Mouse (Mus musculus) heart, adult 9 months (tissue): ENCODE data around the gene Arhgap45.
"Not testable (repeated sequence)": the region's sequence is repeated elsewhere in the genome, so short reads cannot be mapped to it uniquely, and the experiment has no call there.

Source experiments
- DNase-seq, 2 experiments: peaks; one replicate each; pipeline ENCODE4 v3.0.0; 2022; ENCODE audit warnings: low spot score in 2 of 2

Gene Arhgap45

DNA sequence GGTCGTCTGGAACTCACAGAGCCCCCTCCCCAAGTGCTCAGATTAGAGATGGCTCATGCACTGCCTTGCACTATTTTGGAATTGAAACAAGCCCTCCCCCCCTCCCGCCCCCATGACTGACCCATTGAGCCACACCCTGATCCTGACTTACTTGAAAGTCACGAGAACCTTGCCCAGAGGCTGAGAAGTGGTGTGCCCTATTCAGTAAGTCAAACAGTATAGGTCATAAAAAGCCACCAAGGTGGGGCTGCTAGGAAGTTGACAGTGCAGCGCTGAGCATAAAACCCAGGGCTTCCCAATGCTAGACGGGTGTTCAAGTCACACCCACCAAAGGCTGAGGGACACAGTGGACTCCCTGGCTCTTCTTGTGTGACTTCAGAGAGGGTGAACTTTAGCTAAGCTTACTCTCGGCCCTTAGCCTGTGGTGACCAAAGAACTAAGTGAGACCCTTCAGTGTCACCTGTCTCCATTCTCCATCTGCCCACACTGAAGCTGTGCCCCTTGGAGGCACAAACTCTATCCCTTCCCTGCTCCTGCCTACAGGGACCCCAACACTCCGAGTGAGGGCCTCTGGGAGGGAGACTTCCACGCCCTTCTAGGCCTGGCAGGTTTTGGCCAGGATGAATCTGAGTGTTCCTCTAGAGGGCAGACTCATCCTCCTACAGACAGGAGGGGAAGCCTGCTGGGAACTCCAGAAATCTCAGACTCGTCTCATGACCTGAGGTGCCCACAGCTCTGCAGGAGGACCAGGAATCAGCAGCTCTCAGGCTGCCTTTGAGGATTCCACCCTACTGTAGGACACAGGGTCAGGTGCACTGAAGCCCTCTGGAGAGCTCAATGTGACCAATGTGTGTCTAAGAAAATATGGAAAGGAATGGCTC lies 17.3 kb downstream of the Arhgap45 start:
- peak; percentile 60 to 63 for DNase-seq

DNA sequence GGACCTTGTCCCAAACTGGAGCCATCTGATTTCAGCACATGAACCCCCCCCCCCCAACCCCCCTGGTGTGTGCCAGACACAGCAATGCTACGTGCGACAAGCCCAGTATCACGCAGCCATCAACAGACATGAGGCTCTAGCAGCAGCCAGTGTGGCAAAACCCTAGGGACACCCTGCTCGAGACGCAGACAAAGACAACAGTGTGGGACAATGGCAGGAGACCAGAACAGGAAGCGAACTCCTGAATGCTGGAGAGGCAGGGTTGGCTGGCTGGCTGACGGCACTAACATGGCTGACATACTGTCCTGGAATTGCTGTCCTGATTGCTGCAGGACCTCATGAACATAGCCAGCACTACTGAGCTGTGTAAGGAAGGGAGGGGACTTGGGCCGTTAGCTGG lies 18.7 kb downstream of the Arhgap45 start:
- DNase-seq = peak in 1 of 2 experiments; percentile 68

DNA sequence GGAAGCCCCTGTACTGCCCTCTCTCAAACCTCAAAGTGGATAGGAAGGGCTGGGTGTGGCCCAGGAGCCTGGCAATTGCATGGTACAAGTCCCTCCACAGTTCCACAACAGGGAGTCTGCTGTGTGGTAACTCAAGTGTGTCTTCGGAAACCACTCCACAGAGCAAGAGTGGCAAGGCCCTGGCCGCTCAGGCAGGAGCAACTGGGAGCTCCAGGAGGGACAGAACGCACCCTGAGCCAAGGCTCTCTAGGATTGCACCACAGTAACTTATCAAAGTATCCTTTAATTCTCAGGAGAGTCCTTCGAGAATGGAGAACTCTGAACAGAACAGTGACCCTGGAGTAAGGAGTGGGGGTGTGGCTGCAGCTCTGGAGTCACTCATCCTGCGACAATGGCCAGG lies 19.2 kb downstream of the Arhgap45 start:
- no peak for DNase-seq

DNA sequence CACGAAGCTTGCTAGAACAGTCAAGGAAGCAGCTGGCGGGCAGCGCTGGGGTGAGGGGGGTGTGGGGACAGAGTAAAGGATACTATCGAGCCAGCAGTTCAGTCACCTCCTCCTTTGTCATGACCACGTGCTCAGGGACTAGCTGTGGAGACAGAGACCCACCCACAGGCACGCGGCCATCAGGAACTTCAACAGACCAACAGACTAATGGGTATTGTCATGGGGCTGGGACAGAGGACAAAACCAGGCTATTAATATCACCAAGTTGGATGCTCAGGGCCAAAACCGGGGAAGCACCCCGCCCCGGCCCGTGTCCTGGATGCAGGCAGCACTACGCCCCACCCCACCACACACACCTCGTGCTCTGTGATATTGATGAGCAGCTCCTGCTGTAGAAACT lies 20.4 kb downstream of the Arhgap45 start:
- DNase-seq = peak; percentile 87 to 92

DNA sequence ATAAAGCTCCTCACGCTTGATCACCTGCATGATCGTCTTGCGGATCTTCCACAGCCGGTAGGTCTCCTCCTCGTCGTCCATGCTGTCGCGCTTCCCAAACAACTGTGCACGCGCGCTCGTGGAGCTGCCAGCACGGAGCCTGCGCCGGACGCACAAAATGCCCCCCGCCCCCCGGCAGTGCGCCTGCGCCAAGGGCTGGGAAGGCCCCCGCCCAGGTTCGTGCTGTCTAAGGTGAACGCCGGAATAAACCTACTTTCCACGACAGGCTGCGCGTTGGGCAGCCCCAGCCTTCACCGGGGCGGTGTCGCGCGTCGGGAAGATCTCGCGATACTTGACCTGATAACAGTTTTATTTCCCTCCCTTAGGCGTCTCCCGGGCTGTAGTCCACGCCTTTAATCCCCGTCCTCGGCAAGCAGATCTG lies 23.1 kb downstream of the Arhgap45 start, which contains the start of gene Polr2e:
TSS of gene Polr2e (minus strand) at position 237 of the 421 bp plus-strand sequence.
- peak; percentile 98 to 99 for DNase-seq

DNA sequence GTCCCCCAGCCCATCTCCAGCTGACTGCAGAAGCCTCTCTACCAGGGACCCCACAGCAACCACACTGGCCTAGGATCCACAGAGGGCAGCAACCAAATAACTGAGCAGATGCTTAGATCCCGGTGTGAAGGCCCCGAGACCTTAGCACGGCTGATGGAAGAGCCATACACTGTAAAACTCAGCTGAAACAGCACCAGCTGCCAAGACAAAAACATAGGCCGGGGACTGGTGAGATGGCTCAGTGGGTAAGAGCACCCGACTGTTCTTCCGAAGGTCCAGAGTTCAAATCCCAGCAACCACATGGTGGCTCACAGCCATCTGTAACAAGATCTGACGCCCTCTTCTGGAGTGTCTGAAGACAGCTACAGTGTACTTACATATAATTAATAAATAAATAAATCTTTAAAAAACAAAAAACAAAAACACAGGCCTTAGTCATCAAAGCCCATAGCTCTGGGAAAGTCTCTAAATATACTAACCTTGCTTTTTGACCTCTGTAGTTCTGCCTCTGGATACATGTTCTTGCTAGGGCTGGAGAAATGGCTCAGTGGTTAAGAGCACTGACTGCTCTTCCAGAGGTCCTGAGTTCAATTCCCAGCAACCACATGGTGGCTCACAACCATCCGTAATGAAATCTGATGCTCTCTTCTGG lies 25.1 kb downstream of the Arhgap45 start:
- DNase-seq = not testable (repeated sequence)

DNA sequence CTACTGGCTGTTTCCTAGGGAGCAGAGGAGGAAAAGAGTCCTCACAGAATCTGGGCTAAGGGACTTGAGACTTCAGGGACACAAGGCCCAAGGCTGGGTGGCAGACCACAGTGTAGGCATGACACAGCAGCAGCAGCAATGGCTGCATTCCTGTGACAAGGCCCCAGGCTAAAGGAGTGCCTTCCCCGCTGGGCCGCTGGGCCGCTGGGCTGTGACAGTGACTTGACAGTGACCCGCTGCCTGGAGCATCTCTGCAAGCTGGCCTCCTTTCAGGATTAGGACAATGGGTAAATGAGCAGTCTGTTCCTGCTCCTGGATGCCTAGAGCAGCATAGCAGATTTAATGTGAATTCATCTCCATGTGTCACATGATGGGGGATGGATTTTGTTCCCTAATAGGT lies 27.6 kb downstream of the Arhgap45 start:
- DNase-seq = no peak

DNA sequence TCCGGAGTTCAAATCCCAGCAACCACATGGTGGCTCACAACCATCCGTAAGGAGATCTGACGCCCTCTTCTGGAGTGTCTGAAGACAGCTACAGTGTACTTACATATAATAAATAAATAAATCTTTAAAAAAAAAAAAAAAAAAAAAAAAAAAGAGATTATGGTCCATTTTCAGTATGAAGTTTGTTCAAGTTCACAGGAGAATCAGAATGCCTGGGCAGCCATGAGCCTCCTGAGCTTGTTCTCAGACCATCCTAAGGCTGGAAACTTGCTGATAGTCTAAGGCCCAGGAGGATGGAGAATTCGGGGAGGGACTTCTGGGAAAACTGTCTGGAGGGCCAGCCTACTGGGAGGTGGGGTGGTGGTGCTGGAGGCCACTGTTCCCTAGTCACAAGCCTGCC lies 28.9 kb downstream of the Arhgap45 start:
- DNase-seq = not testable (repeated sequence)

DNA sequence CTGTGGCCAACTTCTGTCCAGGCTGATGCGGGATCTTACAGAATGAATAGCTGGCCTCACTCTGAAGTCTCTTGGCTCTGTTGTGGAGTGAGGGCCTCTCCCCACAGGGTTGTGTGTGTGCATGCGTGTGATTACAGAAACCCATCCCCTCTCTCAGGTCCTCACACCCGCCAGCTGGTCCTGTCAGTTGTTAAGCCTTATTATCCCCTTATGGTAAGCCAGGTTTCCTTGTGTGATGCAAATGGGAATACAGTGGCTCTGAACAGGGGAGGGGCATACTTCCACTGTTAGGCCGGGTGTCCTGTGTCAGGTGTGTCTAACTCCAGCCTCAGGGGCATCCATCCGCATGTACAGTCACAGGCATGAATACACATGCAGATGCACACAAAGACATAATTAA lies 29.3 kb downstream of the Arhgap45 start:
- DNase-seq = no peak

DNA sequence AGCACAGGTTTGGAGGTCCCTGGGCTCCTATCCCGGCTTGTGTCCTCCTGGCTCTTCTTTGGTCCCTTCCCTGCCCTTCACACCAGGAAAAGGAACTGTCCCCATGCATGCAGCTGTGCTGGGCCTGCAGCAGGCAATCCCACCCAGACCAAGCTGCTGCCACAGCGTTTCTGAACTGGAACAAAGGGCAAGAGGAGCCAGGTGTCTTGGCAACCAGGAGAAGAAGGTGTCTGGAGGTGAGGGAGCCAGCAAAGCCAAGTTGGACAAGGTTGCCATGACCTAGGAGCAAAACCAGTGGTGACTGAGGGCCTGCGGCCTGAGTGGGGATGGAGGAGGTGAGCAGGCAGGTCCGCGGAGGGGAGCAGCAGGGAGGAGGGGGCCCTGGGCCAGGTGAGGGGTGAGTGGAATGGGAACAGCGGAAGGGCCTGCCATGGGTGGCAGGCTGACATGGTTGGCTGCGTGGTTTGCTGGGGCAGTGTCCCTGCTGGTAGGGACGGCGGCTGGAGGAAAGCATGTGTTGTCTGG lies 30.6 kb downstream of the Arhgap45 start, which contains the start of gene Gpx4:
TSS of gene Gpx4 (plus strand) at position 126 of the 525 bp plus-strand sequence.
- no peak for DNase-seq

DNA sequence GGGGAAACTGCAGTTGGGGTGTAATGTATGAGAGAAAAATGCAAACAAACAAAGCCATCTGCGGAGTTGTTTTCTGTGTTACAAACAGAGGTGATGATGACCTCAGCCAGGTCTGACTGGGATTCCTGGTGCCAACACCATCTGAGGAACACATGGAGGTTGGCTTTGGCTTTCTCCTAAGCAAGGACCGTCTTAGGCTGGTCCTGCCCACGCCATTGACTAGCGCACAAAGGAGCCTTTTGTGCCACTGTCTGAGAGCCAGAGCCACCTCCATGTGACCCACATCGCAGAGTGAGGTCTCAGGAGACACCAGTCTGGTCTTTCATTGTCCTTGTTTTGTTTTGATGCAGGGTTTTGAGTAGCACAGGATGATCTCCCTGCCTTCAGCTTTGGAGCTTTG lies 31.9 kb downstream of the Arhgap45 start:
- no peak for DNase-seq

DNA sequence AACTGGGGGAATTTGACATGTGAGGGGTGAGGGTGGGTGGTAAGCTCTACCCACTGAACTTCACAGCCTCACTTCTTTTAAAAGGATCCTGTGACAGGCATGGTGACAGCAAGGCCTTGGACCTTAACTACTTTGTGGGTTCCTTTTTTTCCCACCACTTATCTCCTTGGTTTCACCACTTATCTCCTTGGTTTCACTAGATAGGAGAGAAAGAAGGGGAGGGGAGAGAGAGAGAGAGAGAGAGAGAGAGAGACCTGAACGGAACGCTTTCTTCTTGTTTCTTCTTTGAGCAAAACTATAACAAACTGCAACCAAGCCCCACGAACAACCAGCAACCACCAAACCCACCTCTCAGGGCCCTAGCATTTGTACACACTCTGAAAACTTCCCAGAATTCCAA lies 32.4 kb downstream of the Arhgap45 start:
- no peak for DNase-seq

DNA sequence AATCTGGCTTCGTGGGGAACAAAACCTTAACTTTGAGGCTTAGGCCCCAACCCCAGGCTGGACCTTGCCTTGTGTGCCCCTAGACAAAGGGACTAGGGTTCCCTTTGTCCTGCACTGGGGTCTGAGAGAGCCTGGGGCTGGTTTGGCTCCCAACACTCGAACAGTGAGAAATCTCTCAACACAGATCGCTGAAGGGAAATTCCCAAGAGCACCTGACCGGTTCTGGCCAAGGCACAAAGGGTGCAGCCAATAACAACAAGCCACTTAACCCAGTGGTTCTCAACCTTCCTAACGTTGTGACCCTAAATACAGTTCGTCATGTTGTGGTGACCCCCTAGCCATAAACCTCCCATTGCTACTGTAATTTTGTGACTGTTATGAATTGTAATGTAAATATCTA lies 33.8 kb downstream of the Arhgap45 start:
- no peak for DNase-seq

DNA sequence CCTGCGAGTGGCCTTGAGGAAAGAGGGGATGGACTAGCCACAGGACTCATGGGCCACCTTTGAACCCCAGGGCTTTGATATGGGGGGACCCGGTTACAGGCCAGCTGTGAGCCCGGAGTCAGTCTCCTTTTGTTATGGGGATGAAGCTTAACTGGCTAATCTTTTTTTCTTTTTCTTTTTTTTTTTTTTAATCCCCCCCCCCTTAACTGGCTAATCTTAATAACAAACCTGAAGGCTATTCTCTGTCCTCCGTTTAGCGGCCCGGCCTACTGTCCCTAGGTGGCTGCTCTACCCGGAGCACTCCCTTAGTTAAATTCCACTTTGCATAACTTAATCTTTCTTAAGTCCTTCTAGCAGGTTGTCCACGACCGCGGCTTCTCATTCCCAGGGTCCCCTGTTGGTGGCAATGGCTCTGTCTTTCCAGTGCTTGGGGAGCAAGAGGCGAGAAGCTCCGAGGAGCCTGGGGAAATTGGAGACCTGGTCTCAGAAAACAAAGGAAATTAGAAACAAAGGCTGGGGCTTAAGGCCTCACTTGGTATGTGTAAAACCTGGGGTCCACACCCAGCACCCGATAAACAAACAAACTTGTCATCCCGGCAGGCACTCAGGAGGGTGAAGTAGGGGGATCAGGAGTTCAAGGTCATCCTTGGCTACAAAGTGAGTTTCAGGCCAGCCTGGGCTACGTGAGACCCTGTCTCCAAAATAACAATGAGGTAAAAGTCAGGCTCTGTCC lies 34.6 kb downstream of the Arhgap45 start:
- no peak for DNase-seq

DNA sequence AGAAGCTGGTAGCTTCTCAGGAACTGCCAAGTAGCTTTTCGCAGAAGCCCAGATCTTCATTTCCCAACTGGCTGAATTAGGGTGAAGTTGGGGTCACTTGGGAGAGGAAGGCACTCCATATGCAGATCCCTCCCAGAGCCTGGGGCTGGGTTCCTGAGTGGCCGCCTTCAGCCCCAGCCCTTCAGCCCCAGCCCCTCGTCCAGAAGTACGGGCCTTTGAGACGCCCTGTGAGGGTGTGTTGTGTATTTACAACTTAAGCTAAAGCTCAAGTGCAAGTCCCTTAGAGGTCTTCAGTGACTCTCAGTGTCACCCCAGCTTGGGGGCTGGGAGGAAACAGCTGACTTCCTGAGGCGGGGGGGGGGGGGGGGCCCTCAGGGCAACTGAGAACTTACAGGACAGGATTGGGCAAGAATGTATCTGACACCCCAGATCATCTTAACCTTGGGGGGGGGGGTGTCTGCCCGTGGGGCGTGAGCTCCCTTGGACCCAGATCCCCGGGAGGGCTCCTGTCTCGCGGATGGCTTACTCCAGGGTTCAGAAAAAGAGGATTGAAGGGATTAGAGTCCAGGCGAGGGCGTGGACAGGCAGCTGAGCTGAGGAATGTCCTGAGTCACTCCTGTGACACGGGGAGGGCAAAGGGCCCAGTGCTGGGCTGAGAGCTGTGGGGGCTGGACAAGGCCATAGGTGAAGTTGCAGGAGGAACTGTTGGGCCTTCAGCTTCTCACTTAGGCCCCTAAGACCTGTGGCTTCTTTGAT lies 35.3 kb downstream of the Arhgap45 start:
- peak; percentile 57 to 70 for DNase-seq

DNA sequence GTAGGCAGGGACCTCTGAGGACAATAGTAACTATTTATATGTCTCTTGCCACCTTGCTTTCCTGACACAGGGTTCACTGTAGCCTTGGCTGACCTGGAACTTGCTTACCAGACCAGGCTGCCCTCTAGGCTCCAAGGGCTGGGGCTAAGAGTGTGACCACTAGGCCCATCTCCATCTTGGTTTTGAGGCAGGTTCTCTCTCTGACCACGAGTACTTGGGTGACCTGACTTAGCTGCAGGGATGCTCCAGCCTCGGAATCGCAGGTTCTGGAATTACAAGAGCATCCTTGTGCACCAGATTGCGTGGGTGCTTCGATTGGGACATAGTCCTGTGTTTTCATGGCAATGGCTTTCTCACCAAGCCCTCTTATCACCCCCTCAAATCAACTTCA lies 35.9 kb downstream of the Arhgap45 start:
- no peak for DNase-seq

DNA sequence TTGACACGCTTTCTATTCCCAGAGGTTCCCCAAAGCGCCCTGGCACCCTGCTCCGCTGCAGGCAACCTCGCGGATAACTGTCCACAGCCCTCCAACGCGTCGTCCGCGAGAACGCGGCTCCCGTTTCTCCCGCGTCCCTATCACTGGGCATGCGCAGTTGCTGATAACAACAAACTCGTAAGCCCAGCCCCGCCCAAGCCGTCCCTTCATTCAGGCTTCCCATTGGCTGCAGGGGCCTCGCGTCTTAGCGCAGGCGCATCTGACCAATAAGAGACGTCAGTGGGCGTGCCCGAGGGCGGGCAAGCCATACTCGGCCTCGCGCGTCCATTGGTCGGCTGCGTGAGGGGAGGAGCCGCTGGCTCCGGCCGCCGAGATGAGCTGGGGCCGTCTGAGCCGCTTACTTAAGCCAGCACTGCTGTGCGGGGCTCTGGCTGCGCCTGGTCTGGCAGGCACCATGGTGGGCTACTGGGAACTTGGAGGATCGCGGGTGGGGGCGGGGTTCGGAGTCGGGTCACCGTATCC lies 36.9 kb downstream of the Arhgap45 start:
- peak; percentile 100 for DNase-seq

DNA sequence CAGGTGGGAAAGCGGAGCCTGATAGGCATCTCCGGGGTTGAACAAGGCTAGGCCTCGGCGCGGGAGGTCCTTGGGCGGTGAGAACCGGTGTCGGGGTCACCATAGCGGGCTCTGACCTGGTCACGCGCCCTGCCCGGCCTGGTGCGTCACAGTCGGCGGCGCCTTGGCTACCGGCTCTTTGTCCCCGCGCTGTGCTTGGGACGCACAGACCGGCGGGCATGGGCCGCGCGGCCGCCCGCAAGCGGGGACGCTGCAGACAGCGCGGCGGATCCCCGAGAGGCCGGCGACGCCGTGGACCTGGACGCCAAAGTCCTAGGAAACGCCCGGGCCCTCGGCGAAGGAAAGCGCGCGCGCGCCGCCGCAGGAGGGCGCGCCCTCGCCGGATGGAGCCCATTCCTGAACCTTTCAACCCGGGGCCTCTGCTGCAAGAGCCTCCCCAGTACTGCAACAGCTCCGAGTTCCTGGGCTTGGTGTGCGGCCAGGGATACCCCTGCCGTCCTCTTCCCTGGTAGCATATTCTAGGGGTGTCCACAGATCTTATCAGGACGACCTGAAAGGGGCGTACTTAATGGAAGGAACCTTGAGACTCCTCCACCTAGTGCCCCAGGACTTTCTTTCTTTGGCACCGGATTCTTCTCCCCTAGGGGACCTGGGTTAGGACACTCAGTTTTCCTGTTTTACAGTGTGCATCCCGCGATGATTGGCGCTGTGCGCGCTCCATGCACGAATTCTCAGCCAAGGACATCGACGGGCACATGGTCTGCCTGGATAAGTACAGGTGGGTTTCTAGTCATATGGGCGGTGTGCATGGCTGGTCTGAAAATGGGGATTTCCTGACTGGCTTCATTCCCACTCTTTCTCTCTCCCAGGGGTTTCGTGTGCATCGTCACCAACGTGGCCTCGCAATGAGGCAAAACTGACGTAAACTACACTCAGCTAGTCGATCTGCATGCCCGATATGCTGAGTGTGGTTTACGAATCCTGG lies 37.7 kb downstream of the Arhgap45 start:
- DNase-seq = peak; percentile 78 to 79

DNA sequence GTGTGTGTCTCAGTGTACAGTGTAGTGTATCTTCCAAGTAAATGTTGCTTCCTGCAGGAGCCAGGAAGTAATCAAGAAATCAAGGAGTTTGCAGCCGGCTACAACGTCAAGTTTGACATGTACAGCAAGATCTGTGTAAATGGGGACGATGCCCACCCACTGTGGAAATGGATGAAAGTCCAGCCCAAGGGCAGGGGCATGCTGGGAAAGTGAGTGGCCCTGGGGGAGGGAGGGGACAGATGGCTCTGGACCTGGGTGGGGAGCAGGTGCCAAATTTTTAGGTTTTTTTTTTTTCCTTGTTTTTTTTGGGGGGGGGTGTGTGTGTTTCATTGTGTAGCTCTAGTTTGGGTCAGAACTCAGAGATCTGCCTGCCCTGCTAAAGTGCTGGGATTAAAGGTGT lies 38.5 kb downstream of the Arhgap45 start:
- not testable (repeated sequence) for DNase-seq

DNA sequence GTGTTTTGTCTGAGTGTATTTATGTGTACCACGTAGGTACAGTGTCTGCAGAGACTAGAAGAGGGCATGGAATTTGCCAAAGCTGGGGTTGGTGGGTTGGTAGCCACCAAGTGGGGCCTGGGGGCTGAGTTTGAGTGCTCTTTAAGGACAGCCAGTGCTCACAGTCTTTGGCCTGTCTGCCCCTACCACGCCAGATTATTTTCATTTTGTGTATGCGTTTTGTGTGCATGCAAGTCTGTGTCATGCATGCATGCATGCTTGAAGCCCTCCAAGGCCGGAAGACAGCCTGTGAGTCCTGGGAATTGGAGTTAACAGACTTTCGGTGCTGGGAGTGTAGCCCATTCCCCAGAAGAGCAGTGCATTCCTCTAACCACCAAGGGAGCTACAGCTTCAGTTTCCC lies 38.9 kb downstream of the Arhgap45 start:
- no peak for DNase-seq
